Mouse (Mus musculus) cortical plate, adult 2 months (tissue): Measurements from ENCODE around the gene Mapk6.

Experiments used
- CTCF ChIP-seq: fragments of 200-500 bp; IDR thresholded peaks from 2 replicates; pipeline ENCODE4 v1.5.1; 2011; ENCODE audit warnings: mild to moderate bottlenecking, control low read depth, low read length; ENCODE audit not compliant: insufficient read depth; ENCODE audit errors: extremely low read depth
- POLR2A ChIP-seq: fragments of 200-500 bp; IDR thresholded peaks from 2 replicates; pipeline ENCODE4 v1.6.1; 2011; ENCODE audit warnings: mild to moderate bottlenecking, low read length, control low read depth; ENCODE audit not compliant: insufficient read depth; ENCODE audit errors: extremely low read depth

DNA sequence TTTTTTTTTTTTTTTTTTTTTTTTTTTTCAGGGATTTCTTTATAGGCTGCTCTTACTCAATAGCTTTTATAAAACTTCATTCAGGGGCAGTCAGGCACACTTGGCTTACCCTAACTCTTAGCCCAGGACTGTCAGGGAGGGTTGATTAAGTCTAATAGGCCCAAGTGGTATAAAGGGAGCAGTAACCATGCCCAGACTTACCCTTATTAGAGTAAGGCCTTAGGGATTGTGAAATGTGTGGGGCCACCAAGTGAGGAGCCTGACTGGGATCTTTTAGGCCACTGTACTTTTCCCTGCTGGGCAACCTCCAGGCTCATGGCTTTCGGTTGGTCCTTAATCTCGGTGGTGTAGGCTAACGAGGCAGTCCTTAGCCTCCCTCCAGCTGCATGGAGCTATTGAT is 61.2 kb downstream of the Mapk6 start:
- TF ChIP-seq POLR2A: no peak
- no peak for TF ChIP-seq CTCF
